Mouse (Mus musculus): ENCODE measurements around the gene Tead2. TPM values are rescaled to one million over a fixed set of nuclear protein-coding genes. Genes with fewer than 3 reads are reported as not detected.

The Tead2 gene
- polyA plus RNA-seq, 1 experiment from 2014 or later: 26.8 TPM

DNA sequence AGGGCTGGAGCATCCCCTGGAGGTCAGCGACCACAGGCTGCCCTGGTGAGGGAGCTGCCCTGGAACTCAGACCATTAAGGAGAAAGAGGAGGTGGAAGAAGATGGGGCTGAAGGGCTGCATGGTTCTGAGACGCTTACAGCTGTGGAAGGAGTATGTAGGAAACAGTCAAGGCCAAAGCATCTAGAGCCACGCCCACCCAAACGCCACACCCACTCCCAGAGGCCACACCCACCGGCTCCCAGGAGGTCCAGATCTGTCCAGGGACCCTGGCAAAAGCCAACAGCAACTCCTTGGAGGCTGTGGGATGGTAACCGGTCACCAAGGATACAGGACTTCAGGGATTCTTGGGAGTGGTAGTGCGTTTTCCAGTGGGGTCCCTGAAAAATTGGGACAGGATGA, 37.0 kb upstream of the Tead2 start:
- DNase-seq (ENCODE audit: low spot score) (no peak), ATAC-seq (ENCODE audit: low FRiP score, low TSS enrichment) (no peak)
- no peak for TF ChIP-seq EP300 (optimal IDR thresholded peaks at IDR 0.05)
- H3K27me3 ChIP-seq (ENCODE audit: control insufficient read depth, insufficient read depth, low read length): peaks cover 32% of the 10 kb centered on the region; the same call in 1 of the 2 replicates
- WGBS: 25% methylated on average over 7 of the region's 7 CpGs
- H3K27ac ChIP-seq (replicated peaks): no peak overlapping the region
- H3K4me1 ChIP-seq (replicated peaks; ENCODE audit: control insufficient read depth, insufficient read depth): peaks cover 9% of the 10 kb centered on the region
- H3K4me3 ChIP-seq (ENCODE audit: low read depth, low read length): no peak overlapping the region
- no peaks in the 10 kb centered on the region for H3K36me3 ChIP-seq (ENCODE audit: control insufficient read depth, insufficient read depth, low read length)
- no peak overlapping the region for H3K4me2 ChIP-seq (replicated peaks; ENCODE audit: low read depth)
- no peaks in the 10 kb centered on the region for H3K9me3 ChIP-seq (ENCODE audit: control insufficient read depth, low read length)
- H3K9ac ChIP-seq (ENCODE audit: low read length): no peak overlapping the region

DNA sequence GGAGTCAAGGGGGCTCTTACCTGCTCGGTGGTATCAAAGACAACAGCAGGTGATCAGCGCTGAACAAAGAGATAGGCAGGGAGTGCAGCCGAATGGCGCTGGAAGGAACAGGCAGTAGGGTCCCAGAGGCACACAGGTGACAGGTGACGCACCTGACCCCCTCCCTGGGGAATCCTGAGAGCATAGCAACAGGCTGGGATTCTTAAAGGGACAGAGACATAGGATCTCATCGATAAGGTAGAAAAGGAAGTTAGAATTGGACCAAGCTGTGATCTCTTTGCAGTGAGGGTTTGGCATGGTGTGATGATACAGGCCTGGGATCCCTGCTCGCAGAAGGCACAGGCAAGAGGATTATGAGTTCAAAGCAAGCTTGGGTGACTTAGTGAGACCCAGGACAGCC, 36.1 kb upstream of the Tead2 start, which contains the start of gene Gfy:
TSS of gene Gfy (minus strand) at position 101 of the 400 bp plus-strand sequence.
- TF ChIP-seq EP300 (optimal IDR thresholded peaks at IDR 0.05) (no peak), CTCF (IDR thresholded peaks at IDR 0.05; ENCODE audit: low read depth) (no peak)
- no peak within 1 kb of the TSS for H3K27ac ChIP-seq (replicated peaks)
- peaks cover 9% of the 10 kb centered on the region for H3K4me1 ChIP-seq (replicated peaks; ENCODE audit: control insufficient read depth, insufficient read depth)
- no peak within 1 kb of the TSS for H3K4me2 ChIP-seq (replicated peaks; ENCODE audit: low read depth)
- no peaks in the 10 kb centered on the region for H3K9me3 ChIP-seq (ENCODE audit: control insufficient read depth, low read length)
- no peaks in the 10 kb centered on the region for H3K36me3 ChIP-seq (ENCODE audit: control insufficient read depth, insufficient read depth, low read length)
- DNase-seq (ENCODE audit: low spot score) (no peak), ATAC-seq (ENCODE audit: low FRiP score, low TSS enrichment) (no peak)
- peaks cover 32% of the 10 kb centered on the region; the same call in 1 of the 2 replicates for H3K27me3 ChIP-seq (ENCODE audit: control insufficient read depth, insufficient read depth, low read length)
- no peak within 1 kb of the TSS for H3K9ac ChIP-seq (ENCODE audit: low read length)
- WGBS: 22% methylated on average over 7 of the region's 7 CpGs
- no peak within 1 kb of the TSS for H3K4me3 ChIP-seq (ENCODE audit: low read depth, low read length)

DNA sequence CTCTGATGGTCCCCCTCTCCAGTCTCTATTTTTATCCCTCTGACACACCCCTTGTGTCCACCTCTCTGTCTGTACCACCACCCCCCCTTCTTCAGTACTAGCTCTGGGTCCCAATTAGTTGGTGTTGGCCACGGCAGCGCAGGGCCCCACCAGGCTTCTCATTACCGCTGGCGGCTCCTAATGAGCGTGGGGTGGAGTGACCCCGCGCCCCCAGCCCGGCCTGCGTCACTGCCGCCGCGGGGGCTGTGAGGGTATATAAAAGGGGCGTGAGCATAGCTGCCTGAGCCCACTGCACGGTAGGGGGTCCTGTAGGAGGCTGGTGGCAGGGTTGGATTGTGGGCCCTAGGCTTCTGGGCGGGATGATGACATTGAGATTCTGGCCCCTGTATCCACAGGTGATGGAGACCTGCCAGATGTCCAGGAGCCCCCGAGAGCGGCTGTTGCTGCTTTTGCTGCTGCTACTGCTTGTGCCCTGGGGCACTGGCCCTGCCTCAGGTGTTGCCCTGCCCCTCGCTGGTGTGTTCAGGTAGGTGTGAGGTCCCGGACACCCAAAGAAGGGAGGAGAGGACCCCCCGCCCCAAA, 34.6 kb upstream of the Tead2 start, which contains the start of gene Pth2:
TSS of gene Pth2 (plus strand) at position 100 of the 582 bp plus-strand sequence.
- whole genome bisulfite sequencing: 27% methylated on average over 19 of the region's 20 CpGs

DNA sequence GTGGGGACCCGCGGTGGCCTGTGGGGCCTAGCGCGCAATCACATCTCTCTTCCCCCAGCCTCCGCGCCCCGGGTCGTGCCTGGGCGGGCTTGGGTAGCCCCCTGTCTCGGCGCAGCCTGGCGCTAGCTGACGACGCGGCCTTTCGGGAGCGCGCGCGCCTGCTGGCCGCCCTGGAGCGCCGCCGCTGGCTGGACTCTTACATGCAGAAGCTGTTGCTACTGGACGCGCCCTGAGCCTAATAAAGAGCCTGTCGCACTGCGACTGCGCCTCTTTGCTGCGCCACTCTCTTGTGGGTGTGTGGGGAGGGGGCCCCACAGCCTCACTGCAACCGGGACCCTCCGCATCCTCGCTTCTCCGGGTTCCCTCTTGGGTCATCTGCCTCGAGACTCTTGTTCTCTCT, 34.0 kb upstream of the Tead2 start:
- 4% methylated on average over 34 of the region's 35 CpGs for WGBS
- no peaks in the 10 kb centered on the region for H3K9me3 ChIP-seq (ENCODE audit: control insufficient read depth, low read length)
- H3K4me2 ChIP-seq (replicated peaks; ENCODE audit: low read depth): no peak overlapping the region
- peaks cover 29% of the 10 kb centered on the region; the same call in 1 of the 2 replicates for H3K27me3 ChIP-seq (ENCODE audit: control insufficient read depth, insufficient read depth, low read length)
- H3K4me3 ChIP-seq (ENCODE audit: low read depth, low read length): peak overlapping the region; percentile 15; the same call in 1 of the 2 replicates
- TF ChIP-seq CTCF (IDR thresholded peaks at IDR 0.05; ENCODE audit: low read depth) (no peak; the same call in 1 of the 2 replicates), EP300 (optimal IDR thresholded peaks at IDR 0.05) (no peak)
- peaks cover 3% of the 10 kb centered on the region for H3K4me1 ChIP-seq (replicated peaks; ENCODE audit: control insufficient read depth, insufficient read depth)
- no peak overlapping the region for H3K9ac ChIP-seq (ENCODE audit: low read length)
- H3K36me3 ChIP-seq (ENCODE audit: control insufficient read depth, insufficient read depth, low read length): no peaks in the 10 kb centered on the region
- ATAC-seq (ENCODE audit: low FRiP score, low TSS enrichment) (0 out of 2 replicates have a peak, but pooled peaks have one; percentile 16), DNase-seq (ENCODE audit: low spot score) (peak; percentile 60)
- H3K27ac ChIP-seq (replicated peaks): no peak overlapping the region

More for the DNA sequence above, 34.6 kb upstream of the Tead2 start, which contains the start of gene Pth2:
- Histone ChIP-seq H3K4me3 (ENCODE audit: low read depth, low read length) (peak within 1 kb of the TSS; percentile 15; the same call in 1 of the 2 replicates), H3K4me1 (replicated peaks; ENCODE audit: control insufficient read depth, insufficient read depth) (peaks cover 6% of the 10 kb centered on the region), H3K36me3 (ENCODE audit: control insufficient read depth, insufficient read depth, low read length) (no peaks in the 10 kb centered on the region), H3K4me2 (replicated peaks; ENCODE audit: low read depth) (no peak within 1 kb of the TSS), H3K9me3 (ENCODE audit: control insufficient read depth, low read length) (no peaks in the 10 kb centered on the region), H3K9ac (ENCODE audit: low read length) (no peak within 1 kb of the TSS), H3K27ac (replicated peaks) (no peak within 1 kb of the TSS), H3K27me3 (ENCODE audit: control insufficient read depth, insufficient read depth, low read length) (peaks cover 29% of the 10 kb centered on the region; the same call in 1 of the 2 replicates)
- TF ChIP-seq CTCF (IDR thresholded peaks at IDR 0.05; ENCODE audit: low read depth): no peak
- no peak for TF ChIP-seq EP300 (optimal IDR thresholded peaks at IDR 0.05)
- ATAC-seq (ENCODE audit: low FRiP score, low TSS enrichment) (no peak), DNase-seq (ENCODE audit: low spot score) (no peak)

DNA sequence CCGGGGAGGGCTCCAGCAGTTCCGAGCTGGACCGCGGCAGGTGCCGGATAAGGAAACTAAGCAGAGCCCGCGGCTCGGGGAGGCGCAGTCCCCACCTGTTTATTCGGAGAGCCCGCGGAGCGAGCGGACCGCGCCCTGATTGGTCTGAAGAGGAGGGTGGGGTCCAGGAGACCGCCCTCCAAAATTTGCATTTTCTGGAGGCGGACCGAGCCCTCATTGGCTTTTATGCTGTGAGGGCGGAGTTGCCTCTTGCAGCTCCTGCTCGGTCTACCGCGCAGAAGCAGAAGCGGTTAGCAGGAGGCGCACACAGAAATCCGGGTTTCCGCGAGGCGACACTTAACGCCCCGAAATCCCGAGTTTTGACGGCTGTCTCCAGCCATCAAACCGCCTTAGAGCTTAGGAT, 33.4 kb upstream of the Tead2 start:
- DNase-seq (ENCODE audit: low spot score) (peak; percentile 94), ATAC-seq (ENCODE audit: low FRiP score, low TSS enrichment) (peak; percentile 90)
- Histone ChIP-seq H3K9ac (ENCODE audit: low read length) (no peak overlapping the region), H3K9me3 (ENCODE audit: control insufficient read depth, low read length) (no peaks in the 10 kb centered on the region), H3K4me3 (ENCODE audit: low read depth, low read length) (peak overlapping the region; percentile 27; the same call in 1 of the 2 replicates), H3K4me1 (replicated peaks; ENCODE audit: control insufficient read depth, insufficient read depth) (peaks cover 3% of the 10 kb centered on the region), H3K4me2 (replicated peaks; ENCODE audit: low read depth) (peak overlapping the region; percentile 45), H3K27me3 (ENCODE audit: control insufficient read depth, insufficient read depth, low read length) (peaks cover 29% of the 10 kb centered on the region; the same call in 1 of the 2 replicates), H3K27ac (replicated peaks) (no peak overlapping the region), H3K36me3 (ENCODE audit: control insufficient read depth, insufficient read depth, low read length) (no peaks in the 10 kb centered on the region)
- under 1% methylated on average over 34 of the region's 34 CpGs for WGBS
- TF ChIP-seq EP300 (optimal IDR thresholded peaks at IDR 0.05) (no peak), CTCF (IDR thresholded peaks at IDR 0.05; ENCODE audit: low read depth) (no peak)

DNA sequence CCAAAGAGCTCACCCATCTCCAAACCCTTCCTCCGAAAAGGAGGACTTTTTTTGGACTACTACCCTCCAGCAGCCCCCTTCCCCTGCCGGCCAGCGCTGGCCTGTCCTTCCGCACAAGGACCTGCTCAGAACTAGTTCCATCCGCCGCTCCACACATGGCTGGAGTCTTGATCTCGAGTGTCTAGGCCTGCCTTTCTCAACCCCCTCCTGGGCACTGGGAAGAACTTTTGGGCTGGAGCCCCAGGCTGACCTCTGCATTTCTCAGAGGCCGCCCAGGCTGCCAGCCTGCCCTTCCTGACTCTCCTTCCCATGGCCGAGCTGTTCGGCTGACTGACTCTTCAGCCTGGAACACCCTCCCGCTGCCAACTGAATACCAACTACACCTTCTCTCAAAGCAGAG, 32.9 kb upstream of the Tead2 start:
- ATAC-seq (ENCODE audit: low FRiP score, low TSS enrichment) (no peak), DNase-seq (ENCODE audit: low spot score) (no peak)
- Histone ChIP-seq H3K4me1 (replicated peaks; ENCODE audit: control insufficient read depth, insufficient read depth) (peaks cover 3% of the 10 kb centered on the region), H3K4me2 (replicated peaks; ENCODE audit: low read depth) (peak overlapping the region; percentile 45), H3K9ac (ENCODE audit: low read length) (0 out of 2 replicates have a peak overlapping the region, but pooled peaks have one; percentile 23), H3K4me3 (ENCODE audit: low read depth, low read length) (peak overlapping the region; percentile 27; the same call in 1 of the 2 replicates), H3K27me3 (ENCODE audit: control insufficient read depth, insufficient read depth, low read length) (peaks cover 26% of the 10 kb centered on the region; the same call in 1 of the 2 replicates), H3K36me3 (ENCODE audit: control insufficient read depth, insufficient read depth, low read length) (no peaks in the 10 kb centered on the region), H3K9me3 (ENCODE audit: control insufficient read depth, low read length) (no peaks in the 10 kb centered on the region), H3K27ac (replicated peaks) (no peak overlapping the region)
- TF ChIP-seq CTCF (IDR thresholded peaks at IDR 0.05; ENCODE audit: low read depth): no peak
- TF ChIP-seq EP300 (optimal IDR thresholded peaks at IDR 0.05): no peak
- WGBS: 14% methylated on average over 11 of the region's 11 CpGs

Measured in stomach, postnatal 0 days (tissue).